Mouse (Mus musculus) spleen, adult 2 months (tissue): ENCODE measurements around the gene Doc2g. TPM values are rescaled to one million over a fixed set of nuclear protein-coding genes. Genes with fewer than 3 reads are reported as not detected.

ENCODE experiments used
- DNase-seq, 2 experiments: peaks; one replicate each; pipeline versions ENCODE4 v3.0.0 to v3.0.0-alpha.2; 2012 to 2021; ENCODE audit warnings: low spot score in 2 of 2, low read depth in 1 of 2
- H3K27ac ChIP-seq: fragments of 200-500 bp; 2 replicates; pipeline ENCODE4 v1.5.1; 2012; ENCODE audit warnings: low read length, inconsistent platforms; ENCODE audit not compliant: insufficient read depth
- H3K27me3 ChIP-seq: fragments of 200-500 bp; 2 replicates; pipeline ENCODE4 v1.6.1; 2012; ENCODE audit warnings: mild to moderate bottlenecking, moderate library complexity, low read length, inconsistent platforms; ENCODE audit not compliant: control insufficient read depth, insufficient read depth
- H3K36me3 ChIP-seq: fragments of 200-500 bp; 2 replicates; pipeline ENCODE4 v1.6.1; 2012; ENCODE audit warnings: mild to moderate bottlenecking, low read length, inconsistent platforms; ENCODE audit not compliant: control insufficient read depth, insufficient read depth
- H3K4me1 ChIP-seq: fragments of 200-500 bp; 2 replicates; pipeline ENCODE4 v1.6.1; 2011; ENCODE audit warnings: inconsistent platforms; ENCODE audit not compliant: control insufficient read depth, insufficient read depth, insufficient read length
- H3K4me3 ChIP-seq: fragments of 200-500 bp; 2 replicates; pipeline ENCODE4 v1.5.1; 2011; ENCODE audit warnings: mild to moderate bottlenecking, inconsistent platforms; ENCODE audit not compliant: insufficient read depth, insufficient read length; ENCODE audit errors: extremely low read depth
- CTCF ChIP-seq: fragments of 200-500 bp; IDR thresholded peaks from 2 replicates; pipeline ENCODE4 v1.5.1; 2011; ENCODE audit warnings: mild to moderate bottlenecking, inconsistent platforms; ENCODE audit not compliant: insufficient read depth, insufficient read length, insufficient replicate concordance; ENCODE audit errors: extremely low read depth
- POLR2A ChIP-seq: fragments of 200-500 bp; IDR thresholded peaks from 2 replicates; pipeline ENCODE4 v1.6.1; 2011; ENCODE audit warnings: low read depth, low read length, inconsistent platforms
- WGBS: fragments of 180-500 bp; shearing (Covaris S2); methylation state at CpG from one replicate; pipeline ENCODE4 v1.1.7; 2018; 5-methylcytosine and 5-hydroxymethylcytosine counted together
- polyA plus RNA-seq: library from polyadenylated mRNA; depleted of rRNA; stranded (reverse); fragments of >200 nt; gene quantifications from 2 replicates; pipeline ENCODE4 v1.2.3, GENCODE M21; 2012

The Doc2g gene
- polyA plus RNA-seq, 1 experiment = 13.7 TPM

GRCm38 (mm10) chr19:3990804-3991203, 12.3 kb upstream of the Doc2g start:
- Histone ChIP-seq H3K27ac (no peak overlapping the region), H3K4me1 (no peaks in the 10 kb centered on the region), H3K4me3 (no peak overlapping the region), H3K27me3 (no peaks in the 10 kb centered on the region), H3K36me3 (no peaks in the 10 kb centered on the region)
- WGBS = 86% methylated on average over 6 of the region's 6 CpGs
- DNase-seq = no peak
- TF ChIP-seq POLR2A (no peak), CTCF (no peak)

- no peaks in the 10 kb centered on the region for H3K36me3 ChIP-seq
- DNase-seq = no peak
- no peak overlapping the region for H3K27ac ChIP-seq
- no peaks in the 10 kb centered on the region for H3K4me1 ChIP-seq
- no peaks in the 10 kb centered on the region for H3K27me3 ChIP-seq
- TF ChIP-seq CTCF (no peak), POLR2A (no peak)
- 97% methylated on average over 3 of the region's 3 CpGs for WGBS
- no peak overlapping the region for H3K4me3 ChIP-seq
Measured at GRCm38 (mm10) chr19:3991562-3991961, 11.6 kb upstream of the Doc2g start.

- WGBS = 87% methylated on average over 3 of the region's 3 CpGs
- H3K27me3 ChIP-seq = no peaks in the 10 kb centered on the region
- no peak overlapping the region for H3K4me3 ChIP-seq
- no peaks in the 10 kb centered on the region for H3K36me3 ChIP-seq
- no peak overlapping the region for H3K27ac ChIP-seq
- H3K4me1 ChIP-seq = no peaks in the 10 kb centered on the region
- DNase-seq = no peak
- no peak for TF ChIP-seq POLR2A
- no peak for TF ChIP-seq CTCF
Measured at GRCm38 (mm10) chr19:3991966-3992365, 11.1 kb upstream of the Doc2g start.

- no peaks in the 10 kb centered on the region for H3K36me3 ChIP-seq
- no peak within 1 kb of the TSS for H3K4me3 ChIP-seq
- DNase-seq = no peak
- H3K4me1 ChIP-seq = no peaks in the 10 kb centered on the region
- no peak within 1 kb of the TSS for H3K27ac ChIP-seq
- whole genome bisulfite sequencing = 79% methylated on average over 5 of the region's 5 CpGs
- TF ChIP-seq CTCF (no peak), POLR2A (no peak)
- H3K27me3 ChIP-seq = no peaks in the 10 kb centered on the region
Measured at GRCm38 (mm10) chr19:3992416-3992815, 10.7 kb upstream of the Doc2g start, which contains the start of gene Tbx10. Tbx10 (plus strand) TSS chr19:3992752.

GRCm38 (mm10) chr19:3994932-3995331, 8.2 kb upstream of the Doc2g start:
- no peak for TF ChIP-seq CTCF
- TF ChIP-seq POLR2A = no peak
- no peak overlapping the region for H3K27ac ChIP-seq
- H3K27me3 ChIP-seq = no peaks in the 10 kb centered on the region
- no peak for DNase-seq
- H3K4me3 ChIP-seq = no peak overlapping the region
- H3K4me1 ChIP-seq = no peaks in the 10 kb centered on the region; the same call in 1 of the 2 replicates
- WGBS = 86% methylated on average over 6 of the region's 6 CpGs
- no peaks in the 10 kb centered on the region for H3K36me3 ChIP-seq

DNA sequence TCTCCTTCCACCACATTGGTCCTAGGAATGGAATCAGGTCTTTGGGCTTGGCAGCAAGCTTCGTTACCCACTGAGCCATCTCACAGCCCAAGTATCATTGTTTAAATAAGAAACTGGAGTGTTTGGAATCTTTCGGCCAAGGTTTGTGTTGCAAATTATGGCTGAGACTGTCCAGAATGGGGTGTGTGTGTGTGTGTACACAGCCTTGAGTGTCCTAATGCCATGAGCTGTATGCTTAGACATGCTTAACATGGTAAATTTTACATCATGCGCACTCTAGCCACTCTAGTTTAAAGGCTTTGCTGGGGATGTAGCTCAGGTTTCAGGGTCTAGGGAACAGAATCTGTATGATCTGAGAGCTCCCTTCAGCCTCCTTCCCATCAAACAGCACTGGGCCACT, 7.6 kb upstream of the Doc2g start:
- no peaks in the 10 kb centered on the region; the same call in 1 of the 2 replicates for H3K4me1 ChIP-seq
- no peak for TF ChIP-seq POLR2A
- no peak for TF ChIP-seq CTCF
- H3K27ac ChIP-seq = no peak overlapping the region
- no peak for DNase-seq
- no peaks in the 10 kb centered on the region for H3K27me3 ChIP-seq
- no peaks in the 10 kb centered on the region for H3K36me3 ChIP-seq
- no peak overlapping the region for H3K4me3 ChIP-seq
- WGBS = 96% methylated on average over 3 of the region's 3 CpGs

DNA sequence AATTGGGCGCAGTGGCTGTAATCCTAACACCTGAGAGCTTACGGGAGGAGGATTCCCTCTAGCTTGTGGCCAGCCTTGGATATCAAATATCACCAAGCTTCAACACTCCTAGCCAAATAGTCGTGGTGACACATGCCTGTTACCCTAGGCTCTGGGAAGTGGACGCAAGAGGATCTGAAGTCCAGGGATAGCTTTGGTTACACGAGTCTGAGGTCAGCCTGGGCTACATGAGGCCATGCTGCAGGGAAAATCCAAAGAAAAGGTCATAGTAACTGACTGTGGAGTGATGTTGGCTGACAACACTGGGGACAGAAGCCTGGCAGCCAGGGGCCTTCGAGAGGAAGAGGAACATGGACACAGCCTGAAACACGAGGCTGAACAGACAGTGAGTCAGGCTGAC, 7.0 kb upstream of the Doc2g start:
- Histone ChIP-seq H3K4me1 (peaks cover 3% of the 10 kb centered on the region; the same call in 1 of the 2 replicates), H3K27ac (no peak overlapping the region), H3K27me3 (no peaks in the 10 kb centered on the region), H3K4me3 (no peak overlapping the region), H3K36me3 (no peaks in the 10 kb centered on the region)
- no peak for DNase-seq
- TF ChIP-seq POLR2A = no peak
- TF ChIP-seq CTCF = no peak
- WGBS = 71% methylated on average over 7 of the region's 7 CpGs
